13 mouse cellular contexts compared by ENCODE assay signal in genomic region chr17:61960837-61961236, GRCm38 (mm10).
A peak's percentile ranks its signal among the peaks of the same experiment; 100 is the strongest.
DNase-seq lines count a peak whose midpoint lies in the region; ATAC-seq and TF ChIP-seq lines count a peak whose summit lies in the region.
"Had no signal": no experiment of that assay in that cellular context is flagged by ENCODE, and none has a peak within 500 bp of the region (broad histone marks: within the 10 kb centered on the region; RNA-seq: fewer than 3 reads in every experiment).

No protein-coding gene starts in this region.

- H3K9ac ChIP-seq in heart, embryonic 16.5 days (ENCODE audit: low read length) = no peak overlapping the region
- no peak overlapping the region for H3K9ac ChIP-seq in midbrain, postnatal 0 days (replicated peaks; ENCODE audit: low read length, poor library complexity, severe bottlenecking)
- no peak overlapping the region for H3K9ac ChIP-seq in midbrain, embryonic 11.5 days (ENCODE audit: low read length)
- H3K9ac ChIP-seq: embryonic facial prominence, embryonic 13.5 days; hindbrain, embryonic 13.5 days had no signal

- TF ChIP-seq CTCF in midbrain, postnatal 0 days (IDR thresholded peaks at IDR 0.05) = no peak
- TF ChIP-seq CTCF in thymus, adult 2 months (IDR thresholded peaks at IDR 0.05; ENCODE audit: borderline replicate concordance, control insufficient read depth, extremely low read depth, insufficient read depth, low read length, poor library complexity) = no peak

- H3K27me3 ChIP-seq in heart, embryonic 16.5 days (ENCODE audit: control insufficient read depth, insufficient read depth, low read length) = no peaks in the 10 kb centered on the region
- no peaks in the 10 kb centered on the region for H3K27me3 ChIP-seq in midbrain, postnatal 0 days (ENCODE audit: insufficient read depth, low read length)
- H3K27me3 ChIP-seq in midbrain, embryonic 11.5 days (ENCODE audit: control insufficient read depth, insufficient read depth, low read length) = no peaks in the 10 kb centered on the region
- H3K27me3 ChIP-seq in thymus, adult 2 months (ENCODE audit: control insufficient read depth, insufficient read depth, low read length) = no peaks in the 10 kb centered on the region
- H3K27me3 ChIP-seq: embryonic facial prominence, embryonic 13.5 days; hindbrain, embryonic 13.5 days had no signal

- DNase-seq in heart, postnatal 14 days = no peak
- DNase-seq in midbrain, postnatal 0 days (ENCODE audit: low spot score) = peak; percentile 48
- no peak for DNase-seq in midbrain, embryonic 11.5 days (ENCODE audit: low spot score, missing footprints)
- DNase-seq in c-Kit-positive CD71-positive TER-119-negative erythroid progenitor cells, embryonic 14.5 days (ENCODE audit: low read depth) = peak; percentile 13
- DNase-seq in right cerebral cortex, postnatal 14 days = peak; percentile 19
- DNase-seq in thymus, adult 2 months = no peak
- DNase-seq: heart, adult 2 months; kidney, postnatal 14 days; lung, postnatal 10 days; thymus, postnatal 4 days had no signal

- H3K27ac ChIP-seq in heart, embryonic 16.5 days (ENCODE audit: low read length) = no peak overlapping the region
- H3K27ac ChIP-seq in midbrain, postnatal 0 days (ENCODE audit: low read depth, low read length) = no peak overlapping the region
- no peak overlapping the region for H3K27ac ChIP-seq in midbrain, embryonic 11.5 days (ENCODE audit: low read depth, low read length)
- no peak overlapping the region for H3K27ac ChIP-seq in thymus, adult 2 months (ENCODE audit: control insufficient read depth, insufficient read depth, low read length)
- H3K27ac ChIP-seq: embryonic facial prominence, embryonic 13.5 days; heart, adult 2 months; hindbrain, embryonic 13.5 days had no signal

- 26% methylated on average over 5 of the region's 5 CpGs for WGBS in heart, embryonic 16.5 days
- WGBS in midbrain, postnatal 0 days = 26% methylated on average over 5 of the region's 5 CpGs
- 70% methylated on average over 5 of the region's 5 CpGs for WGBS in midbrain, embryonic 11.5 days
- WGBS in thymus, adult 2 months = 63% methylated on average over 5 of the region's 5 CpGs

- H3K4me2 ChIP-seq in heart, embryonic 16.5 days (ENCODE audit: low read depth, low read length) = peak overlapping the region; percentile 18; the same call in 1 of the 2 replicates
- H3K4me2 ChIP-seq in midbrain, postnatal 0 days (ENCODE audit: low read depth, low read length, poor library complexity, severe bottlenecking) = no peak overlapping the region
- H3K4me2 ChIP-seq in midbrain, embryonic 11.5 days = no peak overlapping the region
- H3K4me2 ChIP-seq: embryonic facial prominence, embryonic 13.5 days; hindbrain, embryonic 13.5 days had no signal

- intact Hi-C loops in heart, postnatal 14 days (cut with DNase I) = no loop called here

- H3K36me3 ChIP-seq in heart, embryonic 16.5 days (ENCODE audit: control insufficient read depth, insufficient read depth) = no peaks in the 10 kb centered on the region
- H3K36me3 ChIP-seq in midbrain, postnatal 0 days (ENCODE audit: insufficient read depth, low read length) = no peaks in the 10 kb centered on the region
- no peaks in the 10 kb centered on the region for H3K36me3 ChIP-seq in midbrain, embryonic 11.5 days (ENCODE audit: control insufficient read depth, insufficient read depth, low read length)
- H3K36me3 ChIP-seq in thymus, adult 2 months (ENCODE audit: control insufficient read depth, insufficient read depth, low read length) = no peaks in the 10 kb centered on the region
- H3K36me3 ChIP-seq: embryonic facial prominence, embryonic 13.5 days; hindbrain, embryonic 13.5 days had no signal

- ATAC-seq in heart, embryonic 16.5 days (replicated peaks; ENCODE audit: extremely low read depth, insufficient read depth, low FRiP score) = no peak
- no peak for ATAC-seq in midbrain, postnatal 0 days (ENCODE audit: low FRiP score)
- no peak for ATAC-seq in midbrain, embryonic 11.5 days (ENCODE audit: low FRiP score)

- TF ChIP-seq POLR2A in thymus, adult 2 months (IDR thresholded peaks at IDR 0.05; ENCODE audit: control insufficient read depth, extremely low read depth, insufficient read depth, low read length, poor library complexity) = no peak

- peaks cover 12% of the 10 kb centered on the region for H3K4me1 ChIP-seq in heart, embryonic 16.5 days (ENCODE audit: control insufficient read depth, insufficient read depth, low read length)
- no peaks in the 10 kb centered on the region for H3K4me1 ChIP-seq in midbrain, postnatal 0 days (ENCODE audit: insufficient read depth, low read length)
- no peaks in the 10 kb centered on the region for H3K4me1 ChIP-seq in midbrain, embryonic 11.5 days (ENCODE audit: control insufficient read depth, insufficient read depth, low read length)
- H3K4me1 ChIP-seq in thymus, adult 2 months (replicated peaks; ENCODE audit: control insufficient read depth, insufficient read depth, low read length) = no peaks in the 10 kb centered on the region
- H3K4me1 ChIP-seq: embryonic facial prominence, embryonic 13.5 days; hindbrain, embryonic 13.5 days had no signal

- no peak overlapping the region for H3K4me3 ChIP-seq in heart, embryonic 16.5 days (ENCODE audit: low read length)
- H3K4me3 ChIP-seq in midbrain, postnatal 0 days (ENCODE audit: low read depth, low read length) = no peak overlapping the region
- H3K4me3 ChIP-seq in midbrain, embryonic 11.5 days (ENCODE audit: low read depth, low read length) = no peak overlapping the region
- no peak overlapping the region for H3K4me3 ChIP-seq in thymus, adult 2 months (ENCODE audit: control insufficient read depth, insufficient read depth, low read length)
- H3K4me3 ChIP-seq: embryonic facial prominence, embryonic 13.5 days; heart, adult 2 months; hindbrain, embryonic 13.5 days had no signal

- H3K9me3 ChIP-seq in heart, embryonic 16.5 days (replicated peaks; ENCODE audit: control insufficient read depth, low read length) = no peaks in the 10 kb centered on the region
- no peaks in the 10 kb centered on the region for H3K9me3 ChIP-seq in midbrain, postnatal 0 days (ENCODE audit: low read length)
- H3K9me3 ChIP-seq in midbrain, embryonic 11.5 days (ENCODE audit: control insufficient read depth, low read length) = no peaks in the 10 kb centered on the region
- H3K9me3 ChIP-seq: embryonic facial prominence, embryonic 13.5 days; hindbrain, embryonic 13.5 days had no signal

Comparison
In these comparisons a context has a peak if more than half of its experiments do, and no peak if none do; other contexts are left out.
1. DNase-seq: peak in midbrain, postnatal 0 days (single experiment), c-Kit-positive CD71-positive TER-119-negative erythroid progenitor cells, embryonic 14.5 days (single experiment) and right cerebral cortex, postnatal 14 days (single experiment); none in heart, postnatal 14 days (0 of 2), midbrain, embryonic 11.5 days (single experiment) and thymus, adult 2 months (single experiment).